Mouse (Mus musculus) forebrain, postnatal 0 days (tissue): ENCODE data around the gene Rps6kb2. TPM values are rescaled to one million over a fixed set of nuclear protein-coding genes. Genes with fewer than 3 reads are reported as not detected.

ENCODE experiments used
- ATAC-seq: fragments of 200-750 bp; cut with Nextera tagmentation; 2 replicates; pipeline ENCODE4 v1.8.0; 2017; ENCODE audit warnings: mild to moderate bottlenecking, moderate library complexity
- DNase-seq: peaks from one replicate; pipeline ENCODE4 v3.0.0-alpha.2; 2015
- H3K27ac ChIP-seq: fragments of 300-500 bp; sonication (generic); 2 replicates; pipeline ENCODE4 v1.5.1; 2014; ENCODE audit warnings: low read depth, mild to moderate bottlenecking, antibody characterized with exemption, low read length, moderate library complexity, mixed read lengths
- H3K27me3 ChIP-seq: fragments of 300-500 bp; sonication (generic); 2 replicates; pipeline ENCODE4 v1.6.1; 2014; ENCODE audit warnings: mild to moderate bottlenecking, low read length, mixed read lengths; ENCODE audit not compliant: insufficient read depth
- H3K36me3 ChIP-seq: fragments of 300-500 bp; sonication (generic); 2 replicates; pipeline ENCODE4 v1.6.1; 2014; ENCODE audit warnings: mild to moderate bottlenecking, moderate library complexity; ENCODE audit not compliant: insufficient read depth
- H3K4me1 ChIP-seq: fragments of 300-500 bp; sonication (generic); 2 replicates; pipeline ENCODE4 v1.6.1; 2014; ENCODE audit warnings: antibody characterized with exemption; ENCODE audit not compliant: insufficient read depth
- H3K4me2 ChIP-seq: fragments of 300-500 bp; sonication (generic); 2 replicates; pipeline ENCODE4 v1.6.1; 2014; ENCODE audit warnings: low read depth, mild to moderate bottlenecking, moderate library complexity
- H3K4me3 ChIP-seq: fragments of 300-500 bp; sonication (generic); 2 replicates; pipeline ENCODE4 v1.5.1; 2014; ENCODE audit warnings: low read depth, low read length, mixed read lengths
- H3K9ac ChIP-seq: fragments of 300-500 bp; sonication (generic); 2 replicates; pipeline ENCODE4 v1.6.1; 2014; ENCODE audit warnings: mild to moderate bottlenecking
- H3K9me3 ChIP-seq: fragments of 300-500 bp; sonication (generic); 2 replicates; pipeline ENCODE4 v1.6.1; 2016; ENCODE audit warnings: low read length
- CTCF ChIP-seq: sonication (generic); IDR thresholded peaks from 2 replicates; pipeline ENCODE4 v1.5.1; 2016; ENCODE audit warnings: antibody characterized with exemption, control low read depth, low read depth
- WGBS: fragments of 180-500 bp; shearing (Covaris S2); extraction: QIAGEN DNeasy Blood & Tissue Kit; methylation state at CpG from one replicate; pipeline ENCODE4 v1.1.7; 2014; 5-methylcytosine and 5-hydroxymethylcytosine counted together
- polyA plus RNA-seq: library from polyadenylated mRNA; unstranded; fragments of >200 nt; fragmentation: Nextera tagmentation; extraction: Ambion mirVana; gene quantifications from 2 replicates; pipeline ENCODE4 v1.2.1, GENCODE M21; 2015
- total RNA-seq: library from RNA; depleted of rRNA; stranded (reverse); fragments of >200 nt; gene quantifications from 2 replicates; pipeline ENCODE4 v1.2.3, GENCODE M21; 2014

Rps6kb2 gene
- total and polyA plus RNA-seq, 2 experiments from 2014 or later = 33.5 to 55.5 TPM

DNA sequence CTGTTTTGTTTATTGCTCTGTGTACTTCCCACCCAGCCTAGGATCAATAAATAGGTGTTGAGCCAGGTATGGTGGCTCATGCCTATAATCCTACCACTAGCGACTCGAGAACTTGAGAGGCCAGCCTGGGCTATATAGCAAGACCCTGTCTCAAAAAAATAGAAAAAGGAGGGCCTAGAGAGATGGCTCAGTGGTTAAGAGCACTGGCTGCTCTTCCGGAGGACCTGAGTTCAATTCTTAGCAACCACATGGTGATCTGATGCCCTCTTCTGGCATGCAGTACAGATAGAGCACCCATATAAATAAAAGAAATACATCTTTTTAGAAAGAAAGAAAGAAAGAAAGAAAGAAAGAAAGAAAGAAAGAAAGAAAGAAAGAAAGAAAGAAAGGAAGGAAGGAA, 40.0 kb upstream of the Rps6kb2 start:
- DNase-seq (no peak), ATAC-seq (no peak)
- H3K4me2 ChIP-seq = no peak overlapping the region
- no peak for TF ChIP-seq CTCF
- H3K9me3 ChIP-seq = no peaks in the 10 kb centered on the region
- no peak overlapping the region for H3K4me3 ChIP-seq
- 64% methylated on average over 3 of the region's 3 CpGs for WGBS
- H3K27ac ChIP-seq = no peak overlapping the region
- peaks cover 1% of the 10 kb centered on the region; the same call in 1 of the 2 replicates for H3K36me3 ChIP-seq
- H3K9ac ChIP-seq = no peak overlapping the region
- H3K27me3 ChIP-seq = no peaks in the 10 kb centered on the region
- peaks cover 15% of the 10 kb centered on the region; the same call in 1 of the 2 replicates for H3K4me1 ChIP-seq

DNA sequence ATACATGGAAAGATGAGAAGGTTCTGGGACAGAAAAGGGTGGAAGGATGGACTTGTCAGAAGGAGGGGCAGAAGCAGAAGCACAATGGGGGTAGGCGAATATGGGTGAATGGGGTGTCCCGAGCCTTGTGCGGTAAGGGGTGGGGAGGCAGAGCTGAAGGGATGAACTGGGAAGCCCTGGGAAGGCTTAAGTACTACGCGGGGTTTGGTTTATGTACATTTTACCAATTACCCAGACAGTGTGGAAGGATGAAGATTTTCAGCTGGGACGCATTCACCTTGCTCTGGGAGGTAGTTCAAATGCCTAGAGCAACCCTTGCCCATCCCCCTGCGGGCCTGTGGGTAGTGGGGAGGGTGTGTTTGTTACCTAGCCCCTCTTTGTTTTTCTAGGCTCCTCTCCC, 39.0 kb upstream of the Rps6kb2 start:
- H3K27ac ChIP-seq = no peak overlapping the region
- no peak for DNase-seq
- peak overlapping the region; percentile 61 for H3K4me3 ChIP-seq
- no peak for TF ChIP-seq CTCF
- no peaks in the 10 kb centered on the region for H3K27me3 ChIP-seq
- H3K4me2 ChIP-seq = peak overlapping the region; percentile 95
- no peaks in the 10 kb centered on the region for H3K9me3 ChIP-seq
- 0 out of 2 replicates have a peak, but pooled peaks have one; percentile 2 for ATAC-seq
- H3K36me3 ChIP-seq = peaks cover 11% of the 10 kb centered on the region
- peaks cover 15% of the 10 kb centered on the region; the same call in 1 of the 2 replicates for H3K4me1 ChIP-seq
- WGBS = 31% methylated on average over 7 of the region's 7 CpGs
- H3K9ac ChIP-seq = peak overlapping the region; percentile 72

GRCm38 (mm10) chr19:4201291-4201909, 38.2 kb upstream of the Rps6kb2 start, which contains the start of gene Rad9a:
Gene Rad9a, minus strand, starts transcription at chr19:4201662.
- DNase-seq (peak; percentile 97), ATAC-seq (peak; percentile 91)
- no peak for TF ChIP-seq CTCF
- no peaks in the 10 kb centered on the region for H3K27me3 ChIP-seq
- WGBS = under 1% methylated on average over 34 of the region's 34 CpGs
- H3K9me3 ChIP-seq = no peaks in the 10 kb centered on the region
- peak within 1 kb of the TSS; percentile 61 for H3K4me3 ChIP-seq
- peaks cover 18% of the 10 kb centered on the region for H3K36me3 ChIP-seq
- peaks cover 15% of the 10 kb centered on the region; the same call in 1 of the 2 replicates for H3K4me1 ChIP-seq
- H3K4me2 ChIP-seq = peak within 1 kb of the TSS; percentile 95
- H3K27ac ChIP-seq = 0 out of 2 replicates have a peak within 1 kb of the TSS, but pooled peaks have one; percentile 50
- peak within 1 kb of the TSS; percentile 72 for H3K9ac ChIP-seq

DNA sequence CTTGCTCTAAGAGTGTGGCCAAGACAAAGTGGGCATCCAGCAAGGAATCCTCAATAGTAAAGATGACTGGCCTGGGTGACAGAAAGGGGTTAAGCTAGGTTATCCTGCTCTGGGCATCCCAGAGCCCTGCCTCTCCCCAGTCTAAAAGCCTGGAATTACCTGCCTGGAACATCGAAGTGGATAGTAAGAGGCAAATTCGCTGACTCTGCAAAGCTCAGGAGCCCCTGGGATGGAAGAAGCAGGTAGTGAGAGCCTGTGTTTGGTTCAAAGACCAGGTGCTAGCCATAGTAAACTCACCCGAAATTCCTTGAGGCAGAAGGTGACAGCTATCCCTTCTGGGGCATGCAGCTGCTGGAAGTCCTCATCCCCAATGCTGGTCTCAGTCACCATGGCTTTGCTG, 34.0 kb upstream of the Rps6kb2 start:
- ATAC-seq (no peak), DNase-seq (no peak)
- no peak for TF ChIP-seq CTCF
- Histone ChIP-seq H3K27me3 (no peaks in the 10 kb centered on the region), H3K27ac (no peak overlapping the region), H3K4me1 (peaks cover 23% of the 10 kb centered on the region; the same call in 1 of the 2 replicates), H3K4me3 (no peak overlapping the region), H3K9me3 (no peaks in the 10 kb centered on the region), H3K4me2 (no peak overlapping the region), H3K9ac (no peak overlapping the region), H3K36me3 (peaks cover 50% of the 10 kb centered on the region)
- WGBS = 70% methylated on average over 3 of the region's 3 CpGs

DNA sequence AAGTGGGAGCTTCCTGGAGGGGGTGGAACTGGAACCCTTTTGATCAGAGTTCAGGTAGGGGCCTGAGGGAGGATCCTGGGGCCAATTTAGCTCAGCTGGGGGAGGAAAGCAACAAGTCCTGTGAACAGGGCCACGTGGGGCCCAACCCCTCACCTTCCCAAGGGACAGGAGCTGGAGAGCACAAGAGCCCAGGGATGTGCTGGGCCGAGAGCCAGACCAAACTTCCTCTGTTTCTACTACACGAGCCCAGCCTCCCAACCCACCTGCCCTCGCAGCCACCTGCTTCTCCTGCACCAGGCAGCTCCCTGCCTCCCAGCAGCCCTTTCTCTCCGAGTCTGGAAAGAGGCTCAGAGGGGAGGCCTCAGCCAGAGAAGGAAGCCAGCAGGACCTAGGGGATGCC, 33.4 kb upstream of the Rps6kb2 start:
- no peak for TF ChIP-seq CTCF
- no peaks in the 10 kb centered on the region for H3K9me3 ChIP-seq
- WGBS = 59% methylated on average over 5 of the region's 5 CpGs
- ATAC-seq (no peak), DNase-seq (no peak)
- H3K4me1 ChIP-seq = peaks cover 20% of the 10 kb centered on the region; the same call in 1 of the 2 replicates
- H3K4me3 ChIP-seq = no peak overlapping the region
- no peak overlapping the region for H3K4me2 ChIP-seq
- no peak overlapping the region for H3K27ac ChIP-seq
- H3K36me3 ChIP-seq = peaks cover 50% of the 10 kb centered on the region
- H3K9ac ChIP-seq = no peak overlapping the region
- no peaks in the 10 kb centered on the region for H3K27me3 ChIP-seq

DNA sequence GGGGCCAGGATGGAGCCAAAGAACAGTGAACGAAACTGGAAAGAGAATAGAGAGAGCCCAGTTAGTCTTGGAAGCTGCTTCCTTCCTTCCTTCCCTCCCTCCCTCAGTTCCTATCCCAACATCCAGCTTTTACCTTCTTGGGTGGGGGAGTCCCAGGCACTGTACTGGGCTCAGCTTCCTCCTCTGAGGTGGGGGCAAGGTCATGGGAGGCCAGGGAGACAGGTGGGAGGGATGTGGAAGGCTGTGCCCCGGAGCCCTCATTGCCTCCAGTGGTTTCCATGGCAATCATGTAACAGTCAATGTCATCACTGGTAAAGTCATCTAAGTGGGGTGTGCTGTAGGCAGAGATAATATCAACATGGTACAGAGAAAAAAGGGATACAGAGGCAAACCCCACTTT, 32.9 kb upstream of the Rps6kb2 start:
- no peak for TF ChIP-seq CTCF
- Histone ChIP-seq H3K9me3 (no peaks in the 10 kb centered on the region), H3K4me3 (no peak overlapping the region), H3K27me3 (no peaks in the 10 kb centered on the region), H3K36me3 (peaks cover 50% of the 10 kb centered on the region), H3K27ac (0 out of 2 replicates have a peak overlapping the region, but pooled peaks have one; percentile 21), H3K4me1 (peaks cover 17% of the 10 kb centered on the region; the same call in 1 of the 2 replicates), H3K9ac (no peak overlapping the region), H3K4me2 (no peak overlapping the region)
- DNase-seq = no peak
- no peak for ATAC-seq
- WGBS = 64% methylated on average over 2 of the region's 2 CpGs

- Histone ChIP-seq H3K27me3 (no peaks in the 10 kb centered on the region), H3K36me3 (peaks cover 50% of the 10 kb centered on the region), H3K27ac (no peak overlapping the region), H3K4me1 (peaks cover 11% of the 10 kb centered on the region; the same call in 1 of the 2 replicates), H3K4me2 (no peak overlapping the region), H3K4me3 (no peak overlapping the region), H3K9ac (no peak overlapping the region), H3K9me3 (no peaks in the 10 kb centered on the region)
- DNase-seq (no peak), ATAC-seq (no peak)
- WGBS = 66% methylated on average over 12 of the region's 12 CpGs
- TF ChIP-seq CTCF = no peak
These were observed 31.9 kb upstream of the Rps6kb2 start for GRCm38 (mm10) chr19:4194776-4195650.
